Mouse (Mus musculus) fibroblast of lung, adult 2 months (primary cell): ENCODE measurements around the gene Pyroxd2.
"Not testable (repeated sequence)": the region's sequence is repeated elsewhere in the genome, so short reads cannot be mapped to it uniquely, and the experiment has no call there.

Experiments
- DNase-seq: peaks from one replicate; pipeline ENCODE4 v3.0.0-alpha.2; 2011; ENCODE audit warnings: low read depth

The Pyroxd2 gene

DNA sequence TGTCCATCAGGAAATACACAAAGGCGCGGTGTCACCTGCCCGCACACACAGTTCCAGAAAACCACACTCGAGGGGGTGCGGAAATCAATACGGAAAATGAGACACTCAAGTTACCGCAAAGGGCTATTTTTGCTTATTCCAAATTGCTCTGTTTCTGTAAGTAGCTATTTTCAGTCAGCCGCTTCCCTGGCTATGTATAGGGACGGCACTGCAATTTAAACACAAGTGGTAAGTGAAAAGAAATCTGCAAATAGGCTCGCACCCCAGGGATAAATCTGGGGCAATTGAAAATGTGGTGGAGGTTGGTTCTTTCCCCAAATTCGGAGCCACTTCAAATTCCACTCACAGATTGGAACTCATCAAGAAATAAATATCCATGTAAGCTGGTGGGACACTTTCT is 63.3 kb downstream of the Pyroxd2 start:
- DNase-seq, result no peak

DNA sequence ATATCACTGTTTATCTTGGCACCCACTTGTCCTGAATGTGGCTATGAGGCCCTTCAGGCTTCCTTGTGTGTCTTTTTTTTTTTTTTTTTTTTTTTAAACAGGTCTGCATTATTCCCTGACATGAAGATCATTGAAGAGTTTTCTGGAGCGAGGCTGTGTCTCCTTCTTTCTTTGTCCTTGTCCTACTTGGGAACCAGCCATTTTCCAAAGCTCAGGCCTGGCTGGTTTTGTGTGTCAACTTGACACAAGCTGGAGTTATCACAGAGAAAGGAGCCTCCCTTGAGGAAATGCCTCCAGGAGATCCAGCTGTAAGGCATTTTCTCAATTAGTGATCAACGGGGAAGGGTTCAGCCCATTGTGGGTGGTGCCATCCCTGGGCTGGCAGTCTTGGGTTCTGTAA is 69.8 kb downstream of the Pyroxd2 start:
- not testable (repeated sequence) for DNase-seq

DNA sequence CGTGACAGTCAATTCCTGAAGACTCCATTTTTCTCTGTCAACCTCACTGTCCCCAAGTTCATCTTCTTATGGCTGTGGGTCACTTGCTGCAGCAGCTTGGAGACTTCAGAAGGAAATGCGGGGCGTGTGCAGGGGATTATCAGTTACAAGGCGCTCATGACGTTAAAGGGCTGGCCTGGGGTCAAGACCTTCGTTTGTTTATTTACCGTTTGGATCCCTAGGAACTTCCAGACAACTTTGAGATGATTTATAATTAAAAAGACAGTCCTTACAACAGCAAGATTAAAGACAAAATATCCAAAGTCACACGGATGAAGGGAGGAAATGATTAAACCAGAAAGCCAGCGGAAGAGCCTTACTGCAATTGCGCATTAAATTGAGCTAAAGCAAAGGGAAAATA is 74.4 kb downstream of the Pyroxd2 start:
- no peak for DNase-seq

DNA sequence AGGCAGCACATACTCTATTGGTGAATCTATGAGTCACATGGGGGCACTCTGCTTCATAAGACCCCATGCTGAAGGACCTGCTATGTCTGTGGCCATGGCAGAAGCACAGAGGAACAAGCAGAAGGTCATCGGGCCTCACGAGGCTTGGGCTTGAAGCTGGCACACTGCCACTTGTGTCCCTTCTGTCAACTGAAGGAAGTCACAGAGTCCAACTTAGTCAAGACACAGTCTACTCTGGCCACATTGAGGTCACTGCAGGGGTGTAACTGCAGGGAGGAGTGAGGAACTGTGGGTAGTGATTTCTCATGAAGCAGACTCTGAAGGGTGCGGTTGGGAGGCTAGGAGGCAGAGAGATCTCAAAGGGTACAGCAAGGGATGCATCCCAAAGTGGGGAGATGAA is 75.1 kb downstream of the Pyroxd2 start:
- DNase-seq, result no peak

DNA sequence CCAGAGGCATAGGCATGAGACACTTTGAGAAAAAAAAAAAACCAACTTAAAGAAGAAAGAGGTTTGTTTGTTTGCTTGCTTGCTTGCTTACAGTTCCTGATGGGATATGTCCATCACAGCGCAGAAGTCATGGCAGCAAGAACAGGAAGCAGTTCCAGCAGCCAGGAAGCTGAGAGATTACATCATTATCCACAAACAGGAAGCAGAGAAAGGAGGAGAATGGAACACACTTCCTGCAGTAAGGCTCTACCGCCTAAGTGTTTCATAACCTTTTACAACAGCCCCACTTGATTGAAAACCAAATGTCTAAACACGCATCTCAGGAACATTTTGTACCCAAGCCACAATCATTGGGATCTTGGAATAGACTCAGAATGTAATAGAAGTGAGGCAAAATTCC is 75.6 kb downstream of the Pyroxd2 start:
- DNase-seq, result no peak
